Mouse (Mus musculus): Measurements from ENCODE around the gene Kif5c.
A peak's percentile ranks its signal among the peaks of the same experiment; 100 is the strongest.

The Kif5c gene

GRCm38 (mm10) chr2:49744251-49745093, 125.4 kb downstream of the Kif5c start:
- DNase-seq (ENCODE audit: low spot score in 2 of 2): no peak

- DNase-seq (ENCODE audit: low spot score in 2 of 2): no peak
Observed at GRCm38 (mm10) chr2:49745094-49745781, 126.1 kb downstream of the Kif5c start.

GRCm38 (mm10) chr2:49746947-49747346, 127.8 kb downstream of the Kif5c start:
- DNase-seq (ENCODE audit: low spot score in 2 of 2): no peak

- no peak for DNase-seq (ENCODE audit: low spot score in 2 of 2)
Observed at GRCm38 (mm10) chr2:49747670-49748069, 128.6 kb downstream of the Kif5c start.

GRCm38 (mm10) chr2:49748628-49749342, 129.7 kb downstream of the Kif5c start:
- DNase-seq (ENCODE audit: low spot score in 2 of 2): peak in 1 of 2 experiments; percentile 60

GRCm38 (mm10) chr2:49749730-49750576, 130.9 kb downstream of the Kif5c start:
- DNase-seq (ENCODE audit: low spot score in 2 of 2): no peak

GRCm38 (mm10) chr2:49751544-49752210, 132.6 kb downstream of the Kif5c start:
- DNase-seq (ENCODE audit: low spot score in 2 of 2): no peak

GRCm38 (mm10) chr2:49752211-49752607, 133.1 kb downstream of the Kif5c start:
- DNase-seq (ENCODE audit: low spot score in 2 of 2): no peak

GRCm38 (mm10) chr2:49753062-49753461, 134.0 kb downstream of the Kif5c start:
- DNase-seq (ENCODE audit: low spot score in 2 of 2): no peak

- peak in 1 of 2 experiments; percentile 57 for DNase-seq (ENCODE audit: low spot score in 2 of 2)
Observed at GRCm38 (mm10) chr2:49755054-49755453, 136.0 kb downstream of the Kif5c start.

- no peak for DNase-seq (ENCODE audit: low spot score in 2 of 2)
Observed at GRCm38 (mm10) chr2:49757616-49758015, 138.5 kb downstream of the Kif5c start.

GRCm38 (mm10) chr2:49764331-49764946, 145.3 kb downstream of the Kif5c start:
- DNase-seq (ENCODE audit: low spot score in 2 of 2): no peak

GRCm38 (mm10) chr2:49768916-49769315, 149.8 kb downstream of the Kif5c start:
- no peak for DNase-seq (ENCODE audit: low spot score in 2 of 2)

- DNase-seq (ENCODE audit: low spot score in 2 of 2): no peak
Observed at GRCm38 (mm10) chr2:49770440-49770839, 151.3 kb downstream of the Kif5c start.

GRCm38 (mm10) chr2:49771172-49771571, 152.1 kb downstream of the Kif5c start:
- DNase-seq (ENCODE audit: low spot score in 2 of 2): no peak

GRCm38 (mm10) chr2:49773194-49773931, 154.3 kb downstream of the Kif5c start:
- DNase-seq (ENCODE audit: low spot score in 2 of 2): no peak

- no peak for DNase-seq (ENCODE audit: low spot score in 2 of 2)
Observed at GRCm38 (mm10) chr2:49774180-49774579, 155.1 kb downstream of the Kif5c start.

GRCm38 (mm10) chr2:49775187-49775586, 156.1 kb downstream of the Kif5c start:
- DNase-seq (ENCODE audit: low spot score in 2 of 2): no peak

- no peak for DNase-seq (ENCODE audit: low spot score in 2 of 2)
Observed at GRCm38 (mm10) chr2:49775735-49776134, 156.6 kb downstream of the Kif5c start.

GRCm38 (mm10) chr2:49776407-49776806, 157.3 kb downstream of the Kif5c start:
- no peak for DNase-seq (ENCODE audit: low spot score in 2 of 2)
